Mouse (Mus musculus) cortical plate, adult 2 months (tissue): ENCODE measurements around the gene Nmur1.

ENCODE experiments used
- CTCF ChIP-seq: fragments of 200-500 bp; IDR thresholded peaks from 2 replicates; pipeline ENCODE4 v1.5.1; 2011; ENCODE audit warnings: mild to moderate bottlenecking, control low read depth, low read length; ENCODE audit not compliant: insufficient read depth; ENCODE audit errors: extremely low read depth
- POLR2A ChIP-seq: fragments of 200-500 bp; IDR thresholded peaks from 2 replicates; pipeline ENCODE4 v1.6.1; 2011; ENCODE audit warnings: mild to moderate bottlenecking, low read length, control low read depth; ENCODE audit not compliant: insufficient read depth; ENCODE audit errors: extremely low read depth

DNA sequence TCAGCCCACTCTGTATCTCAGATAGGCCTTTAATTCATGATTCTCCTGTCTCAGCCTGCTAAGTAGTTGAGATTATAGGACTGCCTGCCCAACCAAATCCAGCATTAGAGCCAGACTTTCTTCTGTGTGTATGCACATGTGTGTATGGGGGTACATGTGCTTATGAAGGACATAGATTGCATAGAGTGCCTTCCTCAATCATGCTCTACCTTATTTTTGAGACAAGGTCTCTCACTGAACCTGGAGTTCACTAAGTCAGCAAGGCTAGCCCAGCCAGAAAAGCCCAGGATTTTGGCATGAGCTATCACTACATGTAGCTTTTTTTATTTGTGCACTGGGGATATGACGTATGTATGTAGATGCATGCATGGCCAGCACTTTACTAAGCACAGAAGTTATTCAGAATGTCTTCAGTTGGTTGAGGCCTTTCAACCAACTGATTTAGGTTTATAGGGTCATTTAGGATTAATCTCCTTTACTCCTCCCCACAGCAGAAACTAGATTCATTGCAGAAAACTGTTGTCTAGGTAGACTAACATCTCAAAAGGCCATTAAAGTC lies 82.9 kb downstream of the Nmur1 start:
- TF ChIP-seq CTCF = no peak
- TF ChIP-seq POLR2A = no peak
